Mouse (Mus musculus): ENCODE results near the gene Eef2k. TPM values are rescaled to one million over a fixed set of nuclear protein-coding genes. Genes with fewer than 3 reads are reported as not detected.
A peak's percentile ranks its signal among the peaks of the same experiment; 100 is the strongest.

The Eef2k gene
- polyA plus RNA-seq, 1 experiment from 2014 or later = 22.2 TPM

GRCm38 (mm10) chr7:120873083-120873482 is 30.5 kb downstream of the Eef2k start:
- Histone ChIP-seq H3K27ac (no peak overlapping the region), H3K36me3 (no peaks in the 10 kb centered on the region), H3K9me3 (no peaks in the 10 kb centered on the region), H3K27me3 (replicated peaks) (no peaks in the 10 kb centered on the region), H3K9ac (no peak overlapping the region), H3K4me3 (no peak overlapping the region), H3K4me2 (replicated peaks) (no peak overlapping the region), H3K4me1 (no peaks in the 10 kb centered on the region)
- WGBS = 79% methylated on average over 12 of the region's 12 CpGs
- no peak for ATAC-seq (ENCODE audit: low FRiP score, low read depth)

GRCm38 (mm10) chr7:120874021-120874420 is 31.4 kb downstream of the Eef2k start:
- Histone ChIP-seq H3K4me1 (no peaks in the 10 kb centered on the region), H3K4me2 (replicated peaks) (no peak overlapping the region), H3K4me3 (no peak overlapping the region), H3K27me3 (replicated peaks) (no peaks in the 10 kb centered on the region), H3K36me3 (no peaks in the 10 kb centered on the region), H3K27ac (no peak overlapping the region), H3K9ac (no peak overlapping the region), H3K9me3 (no peaks in the 10 kb centered on the region)
- ATAC-seq (ENCODE audit: low FRiP score, low read depth) = no peak
- WGBS = 93% methylated on average over 3 of the region's 3 CpGs

GRCm38 (mm10) chr7:120874764-120875539 is 32.3 kb downstream of the Eef2k start:
- 77% methylated on average over 7 of the region's 7 CpGs for WGBS
- Histone ChIP-seq H3K4me3 (no peak overlapping the region), H3K27ac (no peak overlapping the region), H3K36me3 (0 out of 2 replicates have a peak, but pooled peaks cover 3% of the 10 kb centered on the region), H3K27me3 (replicated peaks) (no peaks in the 10 kb centered on the region), H3K4me2 (replicated peaks) (no peak overlapping the region), H3K9me3 (no peaks in the 10 kb centered on the region), H3K9ac (no peak overlapping the region), H3K4me1 (no peaks in the 10 kb centered on the region)
- ATAC-seq (ENCODE audit: low FRiP score, low read depth) = no peak

GRCm38 (mm10) chr7:120875540-120876388 is 33.1 kb downstream of the Eef2k start:
- 68% methylated on average over 3 of the region's 3 CpGs for WGBS
- H3K27ac ChIP-seq = no peak overlapping the region
- ATAC-seq (ENCODE audit: low FRiP score, low read depth) = no peak

GRCm38 (mm10) chr7:120878271-120878670 is 35.6 kb downstream of the Eef2k start:
- Histone ChIP-seq H3K27me3 (replicated peaks) (no peaks in the 10 kb centered on the region), H3K9me3 (no peaks in the 10 kb centered on the region), H3K27ac (no peak overlapping the region), H3K4me2 (replicated peaks) (no peak overlapping the region), H3K36me3 (peaks cover 8% of the 10 kb centered on the region; the same call in 1 of the 2 replicates), H3K4me1 (no peaks in the 10 kb centered on the region), H3K9ac (no peak overlapping the region), H3K4me3 (no peak overlapping the region)
- ATAC-seq (ENCODE audit: low FRiP score, low read depth) = no peak
- 83% methylated on average over 6 of the region's 6 CpGs for WGBS

More at GRCm38 (mm10) chr7:120875540-120876388, 33.1 kb downstream of the Eef2k start:
- Histone ChIP-seq H3K9me3 (no peaks in the 10 kb centered on the region), H3K4me3 (no peak overlapping the region), H3K36me3 (peaks cover 8% of the 10 kb centered on the region; the same call in 1 of the 2 replicates), H3K9ac (no peak overlapping the region), H3K4me1 (no peaks in the 10 kb centered on the region), H3K27me3 (replicated peaks) (no peaks in the 10 kb centered on the region), H3K4me2 (replicated peaks) (no peak overlapping the region)

GRCm38 (mm10) chr7:120879972-120880371 is 37.3 kb downstream of the Eef2k start:
- Histone ChIP-seq H3K27me3 (replicated peaks) (no peaks in the 10 kb centered on the region), H3K36me3 (peaks cover 18% of the 10 kb centered on the region), H3K4me3 (no peak overlapping the region), H3K9me3 (no peaks in the 10 kb centered on the region), H3K4me1 (no peaks in the 10 kb centered on the region), H3K4me2 (replicated peaks) (no peak overlapping the region), H3K9ac (no peak overlapping the region), H3K27ac (no peak overlapping the region)
- ATAC-seq (ENCODE audit: low FRiP score, low read depth) = no peak
- 94% methylated on average over 3 of the region's 3 CpGs for WGBS

- Histone ChIP-seq H3K9me3 (no peaks in the 10 kb centered on the region), H3K27ac (no peak overlapping the region), H3K4me1 (no peaks in the 10 kb centered on the region), H3K36me3 (peaks cover 25% of the 10 kb centered on the region), H3K4me3 (no peak overlapping the region), H3K27me3 (replicated peaks) (no peaks in the 10 kb centered on the region), H3K9ac (no peak overlapping the region), H3K4me2 (replicated peaks) (no peak overlapping the region)
- ATAC-seq (ENCODE audit: low FRiP score, low read depth) = no peak
- WGBS = 94% methylated on average over 4 of the region's 4 CpGs
Observed at GRCm38 (mm10) chr7:120880770-120881169, 38.1 kb downstream of the Eef2k start.

- Histone ChIP-seq H3K9me3 (no peaks in the 10 kb centered on the region), H3K27me3 (replicated peaks) (no peaks in the 10 kb centered on the region), H3K4me2 (replicated peaks) (no peak overlapping the region), H3K4me1 (no peaks in the 10 kb centered on the region), H3K9ac (no peak overlapping the region), H3K36me3 (peaks cover 27% of the 10 kb centered on the region), H3K4me3 (no peak overlapping the region), H3K27ac (no peak overlapping the region)
- WGBS = 61% methylated on average over 2 of the region's 2 CpGs
- ATAC-seq (ENCODE audit: low FRiP score, low read depth) = no peak
Observed at GRCm38 (mm10) chr7:120881451-120881850, 38.8 kb downstream of the Eef2k start.

GRCm38 (mm10) chr7:120882674-120883073 is 40.0 kb downstream of the Eef2k start:
- no peaks in the 10 kb centered on the region for H3K27me3 ChIP-seq (replicated peaks)
- no peak overlapping the region for H3K4me2 ChIP-seq (replicated peaks)
- H3K9ac ChIP-seq = no peak overlapping the region
- no peak for ATAC-seq (ENCODE audit: low FRiP score, low read depth)
- H3K27ac ChIP-seq = no peak overlapping the region
- H3K4me3 ChIP-seq = no peak overlapping the region
- H3K36me3 ChIP-seq = peaks cover 38% of the 10 kb centered on the region
- H3K4me1 ChIP-seq = no peaks in the 10 kb centered on the region
- 85% methylated on average over 4 of the region's 4 CpGs for WGBS
- H3K9me3 ChIP-seq = no peaks in the 10 kb centered on the region

- Histone ChIP-seq H3K27me3 (replicated peaks) (no peaks in the 10 kb centered on the region), H3K4me3 (no peak overlapping the region), H3K9ac (no peak overlapping the region), H3K4me2 (replicated peaks) (no peak overlapping the region), H3K4me1 (no peaks in the 10 kb centered on the region), H3K9me3 (no peaks in the 10 kb centered on the region), H3K36me3 (peaks cover 38% of the 10 kb centered on the region), H3K27ac (no peak overlapping the region)
- no peak for ATAC-seq (ENCODE audit: low FRiP score, low read depth)
- WGBS = 88% methylated on average over 4 of the region's 4 CpGs
Observed at GRCm38 (mm10) chr7:120883523-120884290, 41.1 kb downstream of the Eef2k start.

- no peak overlapping the region for H3K27ac ChIP-seq
- H3K9ac ChIP-seq = no peak overlapping the region
- H3K4me1 ChIP-seq = no peaks in the 10 kb centered on the region
- no peak for ATAC-seq (ENCODE audit: low FRiP score, low read depth)
- H3K36me3 ChIP-seq = peaks cover 38% of the 10 kb centered on the region
- no peaks in the 10 kb centered on the region for H3K9me3 ChIP-seq
- no peak overlapping the region for H3K4me2 ChIP-seq (replicated peaks)
- no peak overlapping the region for H3K4me3 ChIP-seq
- WGBS = 93% methylated on average over 4 of the region's 4 CpGs
- H3K27me3 ChIP-seq (replicated peaks) = no peaks in the 10 kb centered on the region
Observed at GRCm38 (mm10) chr7:120884746-120885145, 42.1 kb downstream of the Eef2k start.

- H3K36me3 ChIP-seq = peaks cover 15% of the 10 kb centered on the region; the same call in 1 of the 2 replicates
- 0 out of 2 replicates have a peak overlapping the region, but pooled peaks have one; percentile 10 for H3K9ac ChIP-seq
- H3K9me3 ChIP-seq = no peaks in the 10 kb centered on the region
Observed at GRCm38 (mm10) chr7:120893123-120893522, 50.5 kb downstream of the Eef2k start.

More at GRCm38 (mm10) chr7:120893123-120893522, 50.5 kb downstream of the Eef2k start:
- H3K4me2 ChIP-seq (replicated peaks) = no peak overlapping the region
- 79% methylated on average over 5 of the region's 5 CpGs for WGBS
- H3K27ac ChIP-seq = no peak overlapping the region
- no peaks in the 10 kb centered on the region for H3K27me3 ChIP-seq (replicated peaks)
- no peak for ATAC-seq (ENCODE audit: low FRiP score, low read depth)
- no peaks in the 10 kb centered on the region for H3K4me1 ChIP-seq
- H3K4me3 ChIP-seq = no peak overlapping the region
